Mouse (Mus musculus): Measurements from ENCODE around the gene Igsf11. TPM values are rescaled to one million over a fixed set of nuclear protein-coding genes. Genes with fewer than 3 reads are reported as not detected.

Igsf11 gene
- polyA plus RNA-seq, 2 experiments, result 0.47 to 1.8 TPM

- H3K4me2 ChIP-seq (replicated peaks; ENCODE audit: low read depth, low read length, severe bottlenecking), result no peak overlapping the region
- no peaks in the 10 kb centered on the region for H3K27me3 ChIP-seq (ENCODE audit: control insufficient read depth, insufficient read depth, low read length)
- no peaks in the 10 kb centered on the region for H3K9me3 ChIP-seq (ENCODE audit: control insufficient read depth, low read length)
- ATAC-seq (ENCODE audit: low FRiP score, low read depth) (no peak), DNase-seq (ENCODE audit: low spot score) (no peak)
- TF ChIP-seq POLR2A (IDR thresholded peaks at IDR 0.05; ENCODE audit: borderline replicate concordance, extremely low read depth, insufficient read depth, insufficient read length), result no peak
- no peaks in the 10 kb centered on the region for H3K36me3 ChIP-seq (ENCODE audit: control insufficient read depth, insufficient read depth, low read length)
- H3K27ac ChIP-seq (replicated peaks; ENCODE audit: low read depth, low read length), result no peak overlapping the region
- H3K9ac ChIP-seq (ENCODE audit: low read depth, low read length, severe bottlenecking), result no peak overlapping the region
- H3K4me3 ChIP-seq (replicated peaks; ENCODE audit: low read length), result no peak overlapping the region
- peaks cover 5% of the 10 kb centered on the region; the same call in 1 of the 2 replicates for H3K4me1 ChIP-seq (ENCODE audit: control insufficient read depth, insufficient read depth, low read length)
- WGBS, result 78% methylated on average over 7 of the region's 7 CpGs
Observed at GRCm38 (mm10) chr16:38928760-38929159, 36.3 kb downstream of the Igsf11 start.

DNA sequence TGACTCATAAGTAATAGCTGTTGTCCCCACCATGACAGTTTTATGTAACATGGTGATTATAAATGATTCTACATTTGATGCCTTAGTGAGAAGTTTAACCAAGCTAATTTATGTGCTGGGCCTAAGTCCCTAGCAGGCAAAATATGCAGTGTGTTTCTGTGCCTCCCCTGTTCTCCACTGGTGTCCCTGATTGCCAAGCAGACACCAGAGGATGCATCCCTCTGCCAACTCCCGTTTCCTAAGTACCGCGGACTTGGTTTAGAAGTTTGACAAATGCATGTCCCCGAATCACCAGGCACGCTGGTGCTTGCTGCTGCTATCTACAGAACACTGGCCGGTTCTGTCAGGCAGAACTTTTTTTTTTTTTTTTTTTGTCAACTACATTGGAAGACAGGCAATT lies 39.0 kb downstream of the Igsf11 start:
- Histone ChIP-seq H3K36me3 (ENCODE audit: control insufficient read depth, insufficient read depth, low read length) (no peaks in the 10 kb centered on the region), H3K27ac (replicated peaks; ENCODE audit: low read depth, low read length) (no peak overlapping the region), H3K9ac (ENCODE audit: low read depth, low read length, severe bottlenecking) (no peak overlapping the region), H3K9me3 (ENCODE audit: control insufficient read depth, low read length) (no peaks in the 10 kb centered on the region), H3K4me2 (replicated peaks; ENCODE audit: low read depth, low read length, severe bottlenecking) (no peak overlapping the region), H3K27me3 (ENCODE audit: control insufficient read depth, insufficient read depth, low read length) (no peaks in the 10 kb centered on the region), H3K4me1 (ENCODE audit: control insufficient read depth, insufficient read depth, low read length) (no peaks in the 10 kb centered on the region), H3K4me3 (replicated peaks; ENCODE audit: low read length) (no peak overlapping the region)
- TF ChIP-seq POLR2A (IDR thresholded peaks at IDR 0.05; ENCODE audit: borderline replicate concordance, extremely low read depth, insufficient read depth, insufficient read length), result no peak
- DNase-seq (ENCODE audit: low spot score) (no peak), ATAC-seq (ENCODE audit: low FRiP score, low read depth) (no peak)
- WGBS, result 81% methylated on average over 6 of the region's 6 CpGs

- no peak for TF ChIP-seq POLR2A (IDR thresholded peaks at IDR 0.05; ENCODE audit: borderline replicate concordance, extremely low read depth, insufficient read depth, insufficient read length)
- no peak overlapping the region for H3K9ac ChIP-seq (ENCODE audit: low read depth, low read length, severe bottlenecking)
- H3K9me3 ChIP-seq (ENCODE audit: control insufficient read depth, low read length), result no peaks in the 10 kb centered on the region
- no peaks in the 10 kb centered on the region for H3K27me3 ChIP-seq (ENCODE audit: control insufficient read depth, insufficient read depth, low read length)
- 81% methylated on average over 3 of the region's 3 CpGs for WGBS
- ATAC-seq (ENCODE audit: low FRiP score, low read depth) (no peak), DNase-seq (ENCODE audit: low spot score) (no peak)
- H3K4me2 ChIP-seq (replicated peaks; ENCODE audit: low read depth, low read length, severe bottlenecking), result no peak overlapping the region
- 0 out of 2 replicates have a peak, but pooled peaks cover 3% of the 10 kb centered on the region for H3K4me1 ChIP-seq (ENCODE audit: control insufficient read depth, insufficient read depth, low read length)
- H3K36me3 ChIP-seq (ENCODE audit: control insufficient read depth, insufficient read depth, low read length), result no peaks in the 10 kb centered on the region
- no peak overlapping the region for H3K27ac ChIP-seq (replicated peaks; ENCODE audit: low read depth, low read length)
- H3K4me3 ChIP-seq (replicated peaks; ENCODE audit: low read length), result no peak overlapping the region
Observed at GRCm38 (mm10) chr16:38940805-38941204, 48.3 kb downstream of the Igsf11 start.

DNA sequence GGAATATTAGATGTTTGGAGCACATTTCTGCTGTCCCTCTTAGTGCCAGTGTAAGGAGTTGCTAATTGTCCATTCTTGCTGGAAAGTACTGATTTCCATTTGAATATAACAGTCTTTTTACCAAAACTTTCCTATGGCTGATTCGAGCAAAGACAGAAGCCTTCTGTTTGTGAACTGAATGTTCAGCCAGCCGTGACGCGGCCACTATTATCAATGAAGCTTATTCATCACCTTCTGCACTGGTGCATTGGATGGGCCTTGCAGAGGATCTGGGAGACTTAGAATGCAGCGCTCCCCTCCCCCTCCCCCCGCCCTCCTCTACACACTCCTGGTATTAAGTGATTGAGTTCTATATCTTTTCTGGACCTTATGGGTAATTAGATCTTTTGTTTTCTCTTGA lies 48.8 kb downstream of the Igsf11 start:
- no peaks in the 10 kb centered on the region for H3K9me3 ChIP-seq (ENCODE audit: control insufficient read depth, low read length)
- H3K4me3 ChIP-seq (replicated peaks; ENCODE audit: low read length), result no peak overlapping the region
- H3K4me2 ChIP-seq (replicated peaks; ENCODE audit: low read depth, low read length, severe bottlenecking), result no peak overlapping the region
- no peak overlapping the region for H3K9ac ChIP-seq (ENCODE audit: low read depth, low read length, severe bottlenecking)
- no peak for TF ChIP-seq POLR2A (IDR thresholded peaks at IDR 0.05; ENCODE audit: borderline replicate concordance, extremely low read depth, insufficient read depth, insufficient read length)
- no peak for ATAC-seq (ENCODE audit: low FRiP score, low read depth)
- 84% methylated on average over 6 of the region's 6 CpGs for WGBS
- H3K36me3 ChIP-seq (ENCODE audit: control insufficient read depth, insufficient read depth, low read length), result no peaks in the 10 kb centered on the region
- H3K27ac ChIP-seq (replicated peaks; ENCODE audit: low read depth, low read length), result no peak overlapping the region
- 0 out of 2 replicates have a peak, but pooled peaks cover 3% of the 10 kb centered on the region for H3K4me1 ChIP-seq (ENCODE audit: control insufficient read depth, insufficient read depth, low read length)
- DNase-seq (ENCODE audit: low spot score), result no peak
- no peaks in the 10 kb centered on the region for H3K27me3 ChIP-seq (ENCODE audit: control insufficient read depth, insufficient read depth, low read length)

DNA sequence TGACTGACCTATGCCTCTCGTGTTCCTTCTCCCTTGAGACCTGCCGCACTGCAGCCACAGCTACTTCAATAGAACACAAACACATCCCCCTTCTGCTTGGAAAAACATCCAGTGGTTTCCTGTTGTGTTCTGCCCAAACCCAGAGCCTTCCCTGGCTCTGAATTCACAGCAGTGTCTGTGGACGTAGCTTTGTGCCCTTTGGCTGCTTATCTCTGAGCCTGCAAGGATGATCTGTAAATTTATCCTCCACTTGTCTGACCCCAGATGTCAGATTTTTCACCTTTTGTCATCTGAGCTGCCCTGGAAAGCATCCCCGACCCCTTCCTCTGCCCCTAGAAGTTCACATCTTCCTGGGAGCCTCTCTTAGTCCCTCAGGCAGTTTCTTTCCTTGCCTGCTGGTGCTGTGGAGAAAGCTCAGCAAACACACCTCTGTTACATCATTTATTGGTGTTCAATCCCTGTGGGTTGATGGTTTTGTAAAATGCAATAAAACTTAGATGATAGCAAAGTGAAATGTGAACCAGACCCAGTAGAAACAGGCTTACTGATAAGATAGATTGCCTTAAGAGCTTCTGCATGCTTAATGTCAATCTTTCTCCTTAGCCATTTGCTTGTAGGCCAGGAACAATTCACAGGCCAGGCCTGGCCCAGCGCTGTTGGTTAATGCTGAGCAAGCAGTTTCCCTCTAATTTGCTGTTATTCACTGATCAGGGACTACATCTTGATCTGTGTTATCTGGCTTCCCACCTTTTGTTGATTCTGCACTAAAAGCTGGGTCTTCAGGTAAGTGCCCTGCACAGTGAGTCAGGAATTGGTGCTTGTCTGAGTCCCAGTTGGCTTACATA lies 51.5 kb downstream of the Igsf11 start:
- ATAC-seq (ENCODE audit: low FRiP score, low read depth), result no peak
- Histone ChIP-seq H3K36me3 (ENCODE audit: control insufficient read depth, insufficient read depth, low read length) (no peaks in the 10 kb centered on the region), H3K27me3 (ENCODE audit: control insufficient read depth, insufficient read depth, low read length) (no peaks in the 10 kb centered on the region), H3K4me2 (replicated peaks; ENCODE audit: low read depth, low read length, severe bottlenecking) (no peak overlapping the region), H3K27ac (replicated peaks; ENCODE audit: low read depth, low read length) (no peak overlapping the region), H3K9ac (ENCODE audit: low read depth, low read length, severe bottlenecking) (no peak overlapping the region), H3K4me3 (replicated peaks; ENCODE audit: low read length) (no peak overlapping the region), H3K4me1 (ENCODE audit: control insufficient read depth, insufficient read depth, low read length) (peaks cover 12% of the 10 kb centered on the region; the same call in 1 of the 2 replicates), H3K9me3 (ENCODE audit: control insufficient read depth, low read length) (no peaks in the 10 kb centered on the region)
- 40% methylated on average over 5 of the region's 5 CpGs for WGBS
- no peak for DNase-seq (ENCODE audit: low spot score)
- no peak for TF ChIP-seq POLR2A (IDR thresholded peaks at IDR 0.05; ENCODE audit: borderline replicate concordance, extremely low read depth, insufficient read depth, insufficient read length)

Measured in limb, embryonic 14.5 days (tissue).